Mouse (Mus musculus) cerebellum, adult 8-10 months (tissue): ENCODE measurements around the gene Sdk2.
A peak's percentile ranks its signal among the peaks of the same experiment; 100 is the strongest.

Experiments used
- DNase-seq: peaks from one replicate; pipeline ENCODE4 v3.0.0; 2022

Sdk2 gene

GRCm38 (mm10) chr11:113761646-113762045 is 305.2 kb downstream of the Sdk2 start:
- DNase-seq: no peak

- no peak for DNase-seq
Measured at GRCm38 (mm10) chr11:113760476-113760875, 306.4 kb downstream of the Sdk2 start.

GRCm38 (mm10) chr11:113758851-113759250 is 308.0 kb downstream of the Sdk2 start:
- no peak for DNase-seq

DNA sequence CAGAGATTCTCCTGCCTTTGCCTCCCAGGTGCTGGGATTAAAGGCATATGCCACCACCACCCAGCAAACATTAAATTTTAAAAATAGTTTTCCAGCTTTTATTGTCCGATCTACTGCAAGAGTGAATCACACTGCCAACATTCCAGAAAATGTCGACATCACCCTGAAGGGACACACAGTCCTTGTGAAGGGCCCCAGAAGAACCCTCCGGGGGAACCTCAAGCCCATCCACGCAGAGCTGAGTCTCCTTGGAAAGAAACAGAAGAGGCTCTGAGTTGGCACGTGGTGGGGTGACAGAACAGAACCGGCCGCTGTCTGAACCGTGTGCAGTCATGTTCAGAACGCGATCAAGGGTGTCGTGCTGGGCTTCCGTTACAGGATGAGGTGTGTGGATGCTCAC is 310.3 kb downstream of the Sdk2 start:
- DNase-seq: no peak

DNA sequence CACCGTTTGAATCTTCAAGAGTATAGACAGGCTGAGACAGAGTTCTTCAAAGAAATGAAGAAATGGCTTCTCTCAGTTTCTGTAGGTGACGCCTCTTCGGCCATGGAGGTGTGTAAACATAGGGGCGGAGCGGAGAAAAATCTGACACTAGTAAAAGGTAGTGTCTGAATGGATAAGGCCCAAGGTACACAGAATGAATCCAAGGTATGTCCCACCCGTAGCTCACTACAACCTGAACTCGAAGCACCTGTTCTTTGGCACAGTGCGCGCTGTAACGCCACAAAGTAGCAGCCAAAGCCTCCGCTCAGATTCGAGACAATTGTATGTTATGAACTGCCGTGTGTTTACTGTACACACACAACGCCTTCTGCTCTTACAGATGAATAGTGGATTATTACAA is 311.0 kb downstream of the Sdk2 start:
- no peak for DNase-seq

GRCm38 (mm10) chr11:113754845-113755244 is 312.0 kb downstream of the Sdk2 start:
- no peak for DNase-seq

DNA sequence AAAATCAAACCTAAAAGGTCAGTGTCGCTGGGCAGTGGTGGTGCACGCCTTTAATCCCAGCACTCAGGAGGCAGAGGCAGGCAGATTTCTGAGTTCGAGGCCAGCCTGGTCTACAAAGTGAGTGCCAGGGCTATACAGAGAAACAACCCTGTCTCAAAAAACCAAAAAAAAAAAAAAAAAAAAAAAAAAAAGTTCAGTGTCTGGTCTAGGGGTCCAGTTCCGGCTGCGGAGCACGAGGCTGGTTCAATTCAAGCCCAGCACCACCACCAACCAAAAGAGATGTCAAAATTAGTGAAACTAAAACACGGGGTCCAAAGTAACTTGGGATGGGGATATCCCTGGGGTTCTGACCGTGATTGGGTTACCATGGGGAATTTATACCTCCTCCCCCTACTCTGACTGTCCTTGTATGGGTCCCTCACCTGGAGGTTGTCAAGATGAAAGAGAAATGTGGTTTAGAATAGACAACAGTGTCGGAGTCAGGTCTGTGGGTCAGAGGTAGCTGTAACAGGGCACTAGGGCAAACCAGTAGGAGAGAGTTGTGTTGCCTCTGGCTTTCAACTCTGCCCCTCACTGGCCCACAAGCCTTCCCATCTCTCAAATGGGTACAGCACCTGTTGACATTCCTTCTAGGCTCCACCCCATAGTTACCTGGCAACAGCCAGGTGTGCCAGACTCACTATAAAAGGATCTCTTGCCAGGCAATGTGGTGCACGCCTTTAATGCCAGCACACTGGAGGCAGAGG is 314.0 kb downstream of the Sdk2 start:
- no peak for DNase-seq

DNA sequence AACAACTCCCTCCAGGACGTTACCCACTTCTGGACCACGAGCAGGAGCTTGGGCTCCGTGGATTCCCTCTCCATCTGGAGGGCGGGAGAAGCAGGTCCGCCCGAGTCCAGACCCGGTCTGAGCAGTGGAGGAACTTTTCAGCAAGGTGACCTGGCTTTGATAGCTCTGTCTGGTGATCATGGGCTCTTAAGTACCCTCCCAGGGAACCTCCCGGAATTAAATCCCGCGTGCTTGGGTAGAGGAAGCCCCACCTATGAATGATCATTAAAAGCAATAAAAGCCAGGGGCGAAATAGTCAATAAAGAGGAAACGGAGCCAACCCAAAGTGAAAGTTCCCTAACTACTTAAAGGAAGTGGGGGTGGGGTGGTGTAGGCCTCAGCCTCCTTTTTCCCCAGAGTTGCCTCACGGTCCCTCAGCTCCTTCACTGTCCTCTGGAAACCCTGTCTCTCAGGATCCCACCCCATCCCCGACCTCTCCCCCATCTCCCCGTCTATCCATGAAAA is 314.6 kb downstream of the Sdk2 start:
- no peak for DNase-seq

DNA sequence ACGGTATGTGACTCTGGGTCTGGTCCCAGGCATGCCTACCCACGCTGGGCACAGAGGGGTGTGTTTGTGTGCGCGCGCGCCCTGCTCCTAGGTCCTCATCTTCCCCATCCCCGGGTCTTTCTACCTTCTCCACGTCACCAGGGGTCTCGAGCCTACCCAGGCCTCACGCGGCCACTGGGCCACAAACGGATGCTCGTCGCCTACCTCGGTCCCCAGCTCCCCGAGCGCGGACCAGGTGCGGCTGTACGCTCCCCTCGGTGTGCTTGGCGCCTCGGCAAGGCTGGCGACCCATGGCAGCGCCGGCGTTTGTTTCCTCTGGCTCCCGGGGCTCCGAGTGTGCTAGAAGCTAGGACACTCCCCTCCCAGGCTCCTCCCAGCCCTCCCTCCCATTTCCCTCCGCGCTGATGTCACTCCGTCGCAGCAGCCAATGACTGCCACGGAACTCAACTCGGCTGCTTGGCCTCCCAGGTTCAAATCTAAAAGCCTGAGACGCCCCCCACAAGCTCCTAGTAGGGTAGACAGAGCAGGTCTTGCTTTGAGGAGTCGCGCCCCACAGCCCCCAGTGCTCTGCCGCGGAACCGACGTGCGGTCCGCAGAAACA is 315.3 kb downstream of the Sdk2 start, which contains the start of gene Cdc42ep4:
Gene Cdc42ep4, minus strand, starts transcription at position 398 of the 601 bp plus-strand sequence.
- DNase-seq: peak; percentile 39

DNA sequence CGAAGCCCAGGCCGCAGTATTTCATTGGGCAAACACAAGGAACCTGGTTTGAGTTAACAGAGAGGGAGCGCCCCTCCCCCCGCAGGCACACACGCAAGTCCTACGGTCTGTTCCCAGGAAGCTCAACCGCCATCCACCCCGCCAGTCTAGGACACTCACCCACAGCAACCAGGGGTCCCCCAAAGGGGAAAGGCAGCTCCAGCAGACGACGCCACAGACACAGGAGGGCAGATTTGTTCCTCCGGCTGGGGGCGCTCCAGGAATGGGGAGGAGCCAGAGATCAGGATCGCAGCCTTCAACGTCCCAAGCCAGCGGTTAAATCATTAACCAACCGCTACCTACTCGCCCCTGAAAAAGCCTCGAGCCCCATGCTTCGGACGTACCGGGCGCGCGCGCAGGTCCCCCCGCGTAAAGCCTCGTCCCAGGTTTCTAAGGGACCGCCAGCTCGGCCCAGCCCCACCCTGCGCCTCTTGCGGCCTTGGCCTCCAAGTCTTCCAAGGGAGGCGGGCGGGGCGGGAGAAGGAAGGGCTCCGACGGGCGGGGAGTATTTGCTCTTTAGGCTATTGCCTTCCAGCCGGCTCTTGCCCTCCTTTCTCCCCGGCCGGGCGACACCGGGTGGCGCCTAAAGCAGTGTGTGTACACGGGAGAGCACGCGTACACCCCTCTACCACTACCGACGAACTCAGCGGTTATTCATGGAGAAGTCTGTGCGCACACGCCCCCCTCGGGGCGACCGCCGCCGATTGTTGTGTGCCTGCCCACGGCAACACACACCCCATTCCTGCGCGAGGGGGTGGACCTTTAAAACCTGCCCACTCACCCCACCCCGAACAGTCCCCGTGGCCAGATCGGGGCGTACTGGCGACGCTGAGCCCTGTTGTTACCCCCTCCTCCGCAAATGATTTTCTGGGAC is 316.0 kb downstream of the Sdk2 start:
- peak; percentile 25 for DNase-seq

DNA sequence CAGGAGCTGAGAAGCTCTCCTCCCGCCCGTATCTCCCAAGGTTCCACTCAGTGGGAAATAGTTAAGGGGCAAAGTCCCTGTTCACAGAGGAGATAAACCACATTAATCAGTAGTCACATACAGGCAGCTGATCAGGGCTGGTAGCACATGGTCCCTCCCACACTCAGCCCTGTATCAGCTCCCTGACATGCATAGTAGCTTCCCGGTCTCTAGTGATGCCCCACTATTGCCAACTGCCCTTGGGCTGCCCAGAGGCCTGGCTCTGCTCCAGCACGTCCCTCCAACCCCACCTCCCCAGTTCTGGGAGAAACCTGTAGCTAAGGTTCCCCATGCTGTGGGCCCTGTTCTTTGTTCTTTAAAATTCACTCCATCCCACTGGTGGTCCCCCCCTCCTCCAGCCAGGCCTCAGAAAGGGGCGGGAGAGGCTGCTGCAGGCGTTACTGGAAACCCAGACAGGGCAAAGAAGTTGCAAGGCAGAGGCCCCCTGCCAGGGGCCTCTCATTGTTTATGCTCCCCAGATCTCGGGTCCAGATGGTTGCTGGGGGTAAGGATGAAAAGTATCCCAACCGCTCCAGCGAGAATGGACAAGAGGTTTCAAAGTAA is 317.0 kb downstream of the Sdk2 start:
- no peak for DNase-seq

DNA sequence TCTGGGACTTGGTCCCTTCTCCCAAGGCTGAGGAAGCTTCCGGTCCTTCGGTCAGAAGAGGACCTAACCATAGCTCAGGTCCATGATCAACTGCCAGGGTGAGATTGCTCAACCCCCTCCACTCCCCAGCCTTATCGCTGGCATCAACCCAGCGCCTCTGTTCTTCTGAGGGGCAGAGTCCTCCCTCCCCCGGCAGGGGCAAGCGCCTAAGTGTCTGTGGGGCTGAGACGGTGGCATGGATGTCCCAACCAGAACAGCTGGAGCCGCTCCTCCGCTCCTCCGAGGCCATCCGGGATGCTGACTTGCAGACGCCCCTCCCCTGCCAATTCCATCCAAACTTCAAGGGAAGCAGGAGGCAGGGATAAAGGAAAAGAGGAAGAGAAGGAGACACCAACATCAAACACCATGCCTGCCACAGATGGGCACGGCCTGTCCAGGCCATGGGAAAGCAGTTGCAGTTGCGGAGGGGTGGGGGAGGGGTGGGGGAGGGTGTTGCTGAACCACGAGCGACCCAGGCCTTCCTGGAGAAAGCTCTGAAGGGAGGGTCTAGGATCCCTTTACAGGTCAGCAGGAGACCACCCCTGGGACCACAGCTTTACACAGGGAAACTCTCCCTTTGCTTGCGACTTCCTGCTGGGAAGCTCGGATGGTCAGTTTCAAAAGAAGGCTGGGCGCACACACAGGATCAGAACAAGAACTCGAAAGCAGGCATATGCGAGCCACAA is 317.9 kb downstream of the Sdk2 start:
- DNase-seq: no peak

GRCm38 (mm10) chr11:113747725-113748380 is 319.0 kb downstream of the Sdk2 start:
- no peak for DNase-seq

DNA sequence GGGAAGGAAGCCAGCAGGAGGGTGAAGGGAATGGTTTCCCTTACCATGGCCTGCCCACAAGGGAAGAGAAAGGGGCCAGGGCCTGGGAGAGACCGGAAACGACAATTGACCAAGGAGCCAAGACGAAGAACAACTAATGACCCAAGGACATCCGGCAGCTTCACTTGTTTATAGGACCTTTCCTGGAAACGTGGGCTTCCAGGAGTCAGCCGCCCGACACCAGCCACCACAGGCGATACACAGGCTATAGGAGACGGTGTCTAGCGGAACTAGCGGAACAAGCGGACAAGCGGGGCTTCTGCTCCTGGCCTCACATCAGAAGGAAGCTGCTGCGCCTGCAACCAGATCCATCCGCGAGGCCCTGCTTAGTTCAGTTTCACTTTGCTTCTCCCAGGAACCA is 319.8 kb downstream of the Sdk2 start:
- no peak for DNase-seq

GRCm38 (mm10) chr11:113745961-113746360 is 320.9 kb downstream of the Sdk2 start:
- no peak for DNase-seq

GRCm38 (mm10) chr11:113742998-113743397 is 323.8 kb downstream of the Sdk2 start:
- no peak for DNase-seq

DNA sequence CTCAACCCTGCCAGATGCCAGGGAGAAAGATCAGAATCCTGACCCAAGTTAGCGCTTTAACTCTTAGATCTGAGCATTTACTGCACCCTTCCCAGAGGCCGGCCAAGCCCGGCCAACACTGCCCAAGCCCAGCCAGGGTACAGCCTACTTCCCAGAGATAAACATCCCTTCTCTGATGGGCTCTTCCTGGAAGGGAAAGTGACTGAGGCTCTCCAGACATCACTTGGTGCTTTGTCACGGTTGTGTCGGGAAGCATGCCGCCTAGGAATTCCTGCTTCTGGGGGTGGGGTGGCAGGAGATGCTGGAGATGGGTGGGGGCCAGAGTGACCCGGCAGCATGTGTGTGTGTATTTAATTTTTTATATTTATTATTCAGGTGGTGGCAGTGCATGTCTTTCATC is 326.7 kb downstream of the Sdk2 start:
- no peak for DNase-seq

- no peak for DNase-seq
Measured at GRCm38 (mm10) chr11:113739213-113739612, 327.6 kb downstream of the Sdk2 start.

- DNase-seq: no peak
Measured at GRCm38 (mm10) chr11:113737912-113738311, 328.9 kb downstream of the Sdk2 start.

GRCm38 (mm10) chr11:113737553-113737854 is 329.3 kb downstream of the Sdk2 start:
- DNase-seq: no peak

DNA sequence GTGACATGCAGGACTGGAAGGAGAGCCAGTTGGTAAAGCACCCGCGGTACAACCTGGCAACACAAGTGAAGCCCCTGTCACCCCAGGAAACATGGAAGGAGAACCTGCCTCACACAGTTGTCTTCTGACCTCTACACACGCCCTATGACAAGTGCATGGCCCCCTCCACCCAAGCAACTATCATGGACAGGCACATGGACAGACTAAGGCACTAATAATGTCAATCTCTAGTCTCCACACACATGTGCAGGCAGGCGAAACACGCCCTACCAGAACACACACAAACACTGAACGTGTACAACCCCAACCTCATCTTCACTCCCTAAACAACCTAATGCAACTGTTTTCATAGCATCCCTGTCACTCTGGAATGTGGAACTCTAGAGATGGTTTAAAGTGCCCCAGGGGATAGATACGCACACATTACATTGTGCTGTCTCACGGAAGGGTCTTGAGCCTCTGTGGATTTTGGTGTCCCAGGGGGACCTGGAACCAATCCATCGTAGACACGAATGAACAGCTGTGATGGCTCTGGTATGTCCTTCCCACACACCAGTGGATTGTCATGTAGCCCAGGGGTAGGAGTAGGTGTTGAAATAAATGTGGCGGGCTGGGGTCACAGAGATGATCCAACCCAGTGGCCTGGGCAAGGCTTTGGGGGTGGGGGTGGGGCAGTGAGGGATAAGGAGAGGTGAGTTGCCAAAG is 329.8 kb downstream of the Sdk2 start:
- no peak for DNase-seq
